Mouse (Mus musculus): ENCODE measurements around the gene C1ql4.

DNA sequence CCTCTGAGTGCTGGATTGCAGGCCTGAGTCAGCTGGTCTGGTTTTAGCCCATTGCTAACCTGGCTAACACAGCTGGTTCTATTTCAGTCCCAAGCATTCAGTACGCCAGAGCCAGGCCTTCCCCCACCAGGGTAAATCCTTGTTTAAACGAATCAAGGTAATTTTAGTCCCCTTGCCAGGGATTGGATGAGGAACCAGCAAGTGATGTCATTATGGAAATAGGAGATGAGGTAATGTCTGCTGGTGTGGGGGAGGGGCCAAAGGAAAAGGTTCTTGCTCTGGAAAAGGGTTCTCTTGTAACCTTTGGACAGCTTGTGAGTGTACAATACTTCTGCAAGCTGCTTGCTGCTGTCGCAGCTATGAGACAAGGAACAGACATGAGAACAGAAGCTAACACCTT is 42.8 kb downstream of the C1ql4 start:
- TF ChIP-seq CTCF (IDR thresholded peaks at IDR 0.05) (no peak), POLR2A (IDR thresholded peaks at IDR 0.05; ENCODE audit: insufficient read depth, low read depth, low read length) (no peak)

Data from heart, adult 2 months (tissue).